Mouse (Mus musculus): ENCODE results near the gene 1700029P11Rik. TPM values are rescaled to one million over a fixed set of nuclear protein-coding genes. Genes with fewer than 3 reads are reported as not detected.

The 1700029P11Rik gene
- polyA plus RNA-seq, 1 experiment, result 0.08 TPM

DNA sequence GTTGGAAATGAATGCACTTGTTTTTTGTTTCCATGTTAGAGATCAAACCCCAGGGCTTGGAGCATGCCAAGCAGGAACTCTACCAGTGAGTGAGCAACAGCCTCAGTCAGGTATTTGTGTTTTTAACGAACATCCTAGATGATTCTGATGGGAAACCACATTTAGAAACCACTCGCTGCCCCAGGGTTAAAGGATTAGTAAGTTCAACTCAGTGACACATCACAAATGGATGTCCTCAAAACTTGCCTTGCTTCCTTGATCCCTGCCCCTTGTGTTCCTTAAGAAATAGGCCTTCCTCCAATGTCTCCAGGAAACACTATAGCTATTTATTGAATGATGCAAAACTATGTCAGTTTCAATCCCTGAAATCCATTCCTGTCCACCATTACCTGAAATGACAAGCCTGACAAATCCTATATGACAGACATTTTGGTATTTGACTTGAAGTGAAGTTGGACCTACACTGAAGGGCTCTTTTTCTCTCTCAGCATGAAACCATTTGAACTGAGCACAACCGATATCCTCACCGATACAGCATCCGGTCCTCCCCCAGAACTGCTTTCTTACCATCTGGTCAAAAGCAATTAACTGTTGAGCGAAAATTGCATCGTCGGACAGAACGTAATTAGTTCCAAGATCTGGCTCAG is 34.5 kb downstream of the 1700029P11Rik start:
- Histone ChIP-seq H3K36me3 (ENCODE audit: control insufficient read depth, insufficient read depth, low read length) (no peaks in the 10 kb centered on the region; the same call in 1 of the 2 replicates), H3K27me3 (replicated peaks; ENCODE audit: control insufficient read depth, insufficient read depth, low read length) (no peaks in the 10 kb centered on the region), H3K4me3 (ENCODE audit: insufficient read depth, low read depth, low read length) (peak overlapping the region; percentile 76), H3K4me1 (ENCODE audit: control insufficient read depth, insufficient read depth, low read length) (peaks cover 7% of the 10 kb centered on the region; the same call in 1 of the 2 replicates), H3K27ac (ENCODE audit: insufficient read depth, low read depth, low read length) (no peak overlapping the region; the same call in 1 of the 2 replicates)
- DNase-seq, result no peak
- TF ChIP-seq CTCF (conservative IDR thresholded peaks at IDR 0.05; ENCODE audit: insufficient read depth, insufficient read length, low read depth, low read length), result no peak
- TF ChIP-seq POLR2A (IDR thresholded peaks at IDR 0.05; ENCODE audit: low read depth, low read length), result no peak
- 13% methylated on average over 9 of the region's 9 CpGs for WGBS

DNA sequence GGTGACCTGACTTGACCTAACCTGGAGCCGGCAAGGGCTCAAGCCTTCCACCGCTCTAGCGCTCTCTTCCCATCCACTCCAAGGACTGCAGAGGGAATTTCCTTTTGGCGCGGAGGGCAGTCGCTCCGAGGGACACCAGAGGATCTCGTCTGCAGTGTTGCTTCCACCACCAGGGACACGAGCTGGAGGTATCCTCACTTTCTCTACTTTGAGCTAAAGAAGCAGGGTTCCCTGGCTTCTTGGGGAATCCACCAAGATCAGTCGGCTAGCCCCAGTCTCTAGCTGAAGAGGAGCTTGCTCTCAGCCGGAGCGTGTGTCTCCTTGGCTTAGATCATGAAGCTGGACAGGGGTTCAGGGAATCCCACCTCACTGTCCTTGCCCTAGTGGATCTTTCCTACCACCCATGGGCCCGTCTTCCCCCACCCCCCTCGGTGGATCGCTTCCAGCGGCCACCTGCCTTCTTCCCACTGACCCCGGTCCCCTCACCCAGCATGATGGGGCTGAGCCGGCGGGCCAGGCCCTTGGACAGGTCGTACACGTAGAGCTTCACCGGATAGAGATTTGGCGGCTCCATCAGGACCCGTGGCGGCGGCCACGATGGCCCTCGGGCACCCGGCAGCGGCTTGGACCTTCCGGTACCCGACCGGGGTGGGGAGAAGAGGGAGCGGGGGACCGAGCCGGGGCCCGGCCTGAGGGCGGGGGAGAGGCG is 35.2 kb downstream of the 1700029P11Rik start:
- Histone ChIP-seq H3K4me1 (ENCODE audit: control insufficient read depth, insufficient read depth, low read length) (peaks cover 7% of the 10 kb centered on the region; the same call in 1 of the 2 replicates), H3K27me3 (replicated peaks; ENCODE audit: control insufficient read depth, insufficient read depth, low read length) (no peaks in the 10 kb centered on the region), H3K27ac (ENCODE audit: insufficient read depth, low read depth, low read length) (peak overlapping the region; percentile 49), H3K4me3 (ENCODE audit: insufficient read depth, low read depth, low read length) (peak overlapping the region; percentile 76), H3K36me3 (ENCODE audit: control insufficient read depth, insufficient read depth, low read length) (no peaks in the 10 kb centered on the region; the same call in 1 of the 2 replicates)
- DNase-seq, result peak; percentile 56
- 1% methylated on average over 39 of the region's 39 CpGs for WGBS
- TF ChIP-seq CTCF (conservative IDR thresholded peaks at IDR 0.05; ENCODE audit: insufficient read depth, insufficient read length, low read depth, low read length) (no peak), POLR2A (IDR thresholded peaks at IDR 0.05; ENCODE audit: low read depth, low read length) (no peak)

DNA sequence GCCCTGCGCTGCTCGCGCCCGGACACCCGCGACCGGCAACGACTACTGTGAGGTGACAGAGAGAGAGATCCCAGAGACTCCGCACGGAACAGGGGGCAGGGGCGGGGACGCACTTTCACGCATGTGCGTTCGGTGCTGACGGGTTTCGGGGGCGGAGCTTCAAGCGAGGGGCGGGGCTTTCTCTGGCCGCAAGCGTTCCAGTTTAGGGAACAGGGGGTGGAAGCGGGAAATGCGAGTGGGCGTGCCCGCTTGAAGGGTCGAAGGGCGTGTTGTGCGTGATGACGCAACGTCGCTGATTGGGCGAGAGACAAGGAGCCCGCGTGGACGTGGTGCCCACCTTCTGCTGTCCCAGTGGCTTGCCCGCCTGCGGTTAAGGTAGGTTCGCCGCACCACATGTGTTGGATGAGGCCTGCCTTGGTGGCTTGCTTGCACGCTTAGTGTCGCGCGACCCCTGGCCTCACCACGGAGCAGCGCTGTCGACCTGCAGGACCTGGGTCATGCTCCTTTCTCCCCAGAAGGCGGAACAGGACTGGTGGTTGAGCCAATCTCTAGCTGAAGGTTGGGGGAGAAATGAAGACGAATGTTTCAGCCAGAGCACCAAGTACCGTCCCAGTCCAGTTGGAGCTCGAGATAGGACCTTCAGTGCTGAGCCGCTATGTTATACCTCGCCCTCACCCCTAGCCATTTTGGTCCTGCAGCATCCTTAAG is 35.9 kb downstream of the 1700029P11Rik start:
- Histone ChIP-seq H3K27me3 (replicated peaks; ENCODE audit: control insufficient read depth, insufficient read depth, low read length) (no peaks in the 10 kb centered on the region), H3K4me3 (ENCODE audit: insufficient read depth, low read depth, low read length) (peak overlapping the region; percentile 76), H3K4me1 (ENCODE audit: control insufficient read depth, insufficient read depth, low read length) (peaks cover 7% of the 10 kb centered on the region; the same call in 1 of the 2 replicates), H3K27ac (ENCODE audit: insufficient read depth, low read depth, low read length) (peak overlapping the region; percentile 21; the same call in 1 of the 2 replicates), H3K36me3 (ENCODE audit: control insufficient read depth, insufficient read depth, low read length) (no peaks in the 10 kb centered on the region; the same call in 1 of the 2 replicates)
- under 1% methylated on average over 53 of the region's 53 CpGs for WGBS
- peak; percentile 99 for DNase-seq
- TF ChIP-seq CTCF (conservative IDR thresholded peaks at IDR 0.05; ENCODE audit: insufficient read depth, insufficient read length, low read depth, low read length), result 0 out of 2 replicates have a peak, but pooled peaks have one; percentile 12
- no peak for TF ChIP-seq POLR2A (IDR thresholded peaks at IDR 0.05; ENCODE audit: low read depth, low read length)

DNA sequence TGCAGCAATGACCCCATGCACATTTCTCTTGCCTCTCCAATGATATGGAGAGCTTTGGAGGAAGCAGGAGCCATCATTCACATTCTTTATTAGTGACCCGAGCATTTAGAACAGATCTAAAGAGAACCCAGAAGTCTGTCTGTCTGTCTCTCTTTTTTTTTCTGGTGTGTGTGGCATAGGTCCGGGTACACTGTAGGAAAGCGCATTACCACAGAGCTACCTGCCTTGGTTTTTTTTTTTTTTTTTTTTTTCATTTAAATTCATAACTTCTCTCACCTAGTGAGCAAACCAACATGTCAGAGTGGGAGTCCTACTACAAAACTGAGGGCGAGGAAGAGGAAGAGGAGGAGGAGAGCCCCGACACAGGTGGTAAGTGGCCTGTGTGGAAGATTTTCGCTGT is 36.5 kb downstream of the 1700029P11Rik start:
- TF ChIP-seq CTCF (conservative IDR thresholded peaks at IDR 0.05; ENCODE audit: insufficient read depth, insufficient read length, low read depth, low read length) (no peak), POLR2A (IDR thresholded peaks at IDR 0.05; ENCODE audit: low read depth, low read length) (no peak)
- DNase-seq, result no peak
- Histone ChIP-seq H3K27ac (ENCODE audit: insufficient read depth, low read depth, low read length) (no peak overlapping the region), H3K4me3 (ENCODE audit: insufficient read depth, low read depth, low read length) (peak overlapping the region; percentile 73), H3K27me3 (replicated peaks; ENCODE audit: control insufficient read depth, insufficient read depth, low read length) (no peaks in the 10 kb centered on the region), H3K36me3 (ENCODE audit: control insufficient read depth, insufficient read depth, low read length) (no peaks in the 10 kb centered on the region; the same call in 1 of the 2 replicates), H3K4me1 (ENCODE audit: control insufficient read depth, insufficient read depth, low read length) (peaks cover 7% of the 10 kb centered on the region; the same call in 1 of the 2 replicates)
- 18% methylated on average over 6 of the region's 6 CpGs for WGBS

DNA sequence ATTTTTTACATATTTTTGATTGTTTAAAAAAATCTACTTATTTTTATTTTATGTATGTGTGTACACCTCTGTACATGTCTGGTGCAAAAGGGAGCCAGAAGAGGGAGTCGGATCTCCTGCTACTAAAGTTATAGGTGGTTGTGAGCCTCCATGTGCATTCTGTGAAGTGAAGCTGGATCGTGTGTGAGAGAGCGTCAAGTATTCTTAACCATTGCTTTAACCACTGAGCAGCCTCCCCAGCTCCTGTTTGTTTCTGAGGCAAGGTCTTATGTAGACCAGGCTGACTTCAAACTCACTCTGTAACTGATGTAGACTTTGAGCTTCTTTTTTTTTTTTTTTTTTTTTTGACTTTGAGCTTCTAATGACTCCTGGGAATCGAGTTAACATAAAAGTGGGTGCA is 37.1 kb downstream of the 1700029P11Rik start:
- Histone ChIP-seq H3K4me1 (ENCODE audit: control insufficient read depth, insufficient read depth, low read length) (peaks cover 7% of the 10 kb centered on the region; the same call in 1 of the 2 replicates), H3K36me3 (ENCODE audit: control insufficient read depth, insufficient read depth, low read length) (no peaks in the 10 kb centered on the region; the same call in 1 of the 2 replicates), H3K4me3 (ENCODE audit: insufficient read depth, low read depth, low read length) (no peak overlapping the region), H3K27ac (ENCODE audit: insufficient read depth, low read depth, low read length) (no peak overlapping the region), H3K27me3 (replicated peaks; ENCODE audit: control insufficient read depth, insufficient read depth, low read length) (no peaks in the 10 kb centered on the region)
- TF ChIP-seq CTCF (conservative IDR thresholded peaks at IDR 0.05; ENCODE audit: insufficient read depth, insufficient read length, low read depth, low read length) (no peak), POLR2A (IDR thresholded peaks at IDR 0.05; ENCODE audit: low read depth, low read length) (no peak)
- DNase-seq, result no peak
- 63% methylated on average over 4 of the region's 4 CpGs for WGBS

DNA sequence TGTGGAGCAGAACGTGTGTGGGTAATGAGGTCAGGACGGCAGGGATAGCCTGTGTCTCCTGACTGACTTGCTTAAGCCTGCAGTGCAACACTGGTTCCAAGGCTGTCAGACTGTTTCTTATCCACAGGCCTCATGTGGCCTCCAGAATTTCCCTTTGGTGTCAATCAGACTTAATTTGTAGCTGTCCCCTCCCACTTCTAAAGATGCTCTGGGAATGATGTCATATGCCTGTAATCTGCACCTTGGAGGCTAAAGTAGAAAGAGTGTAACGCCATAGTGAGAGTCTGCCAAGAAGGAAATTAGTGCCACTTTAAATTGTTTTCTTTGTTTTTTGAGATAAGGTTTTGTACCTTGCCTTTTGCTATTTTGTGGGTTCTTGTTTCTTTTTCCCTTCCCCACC is 38.9 kb downstream of the 1700029P11Rik start:
- Histone ChIP-seq H3K27me3 (replicated peaks; ENCODE audit: control insufficient read depth, insufficient read depth, low read length) (no peaks in the 10 kb centered on the region), H3K4me3 (ENCODE audit: insufficient read depth, low read depth, low read length) (no peak overlapping the region), H3K36me3 (ENCODE audit: control insufficient read depth, insufficient read depth, low read length) (no peaks in the 10 kb centered on the region; the same call in 1 of the 2 replicates), H3K4me1 (ENCODE audit: control insufficient read depth, insufficient read depth, low read length) (peaks cover 4% of the 10 kb centered on the region; the same call in 1 of the 2 replicates), H3K27ac (ENCODE audit: insufficient read depth, low read depth, low read length) (no peak overlapping the region)
- TF ChIP-seq CTCF (conservative IDR thresholded peaks at IDR 0.05; ENCODE audit: insufficient read depth, insufficient read length, low read depth, low read length) (no peak), POLR2A (IDR thresholded peaks at IDR 0.05; ENCODE audit: low read depth, low read length) (no peak)
- no peak for DNase-seq
- WGBS, result 89% methylated on average over 3 of the region's 3 CpGs
